Mouse (Mus musculus) heart, embryonic 14.5 days (tissue): ENCODE data around the gene Csf2. TPM values are rescaled to one million over a fixed set of nuclear protein-coding genes. Genes with fewer than 3 reads are reported as not detected.

Experiments
- ATAC-seq: fragments of 200-750 bp; cut with Nextera tagmentation; 2 replicates; pipeline ENCODE4 v1.8.0; 2017; ENCODE audit warnings: low read depth, moderate TSS enrichment; ENCODE audit not compliant: insufficient number of reproducible peaks, insufficient read depth, low FRiP score
- H3K27ac ChIP-seq, 2 experiments: fragments of 200-500 bp in 1 of 2; fragments of 300-500 bp in 1 of 2; sonication (generic) in 1 of 2; replicated peaks in 1 of 2; 2 replicates each; pipeline ENCODE4 v1.5.1; 2012 to 2014; ENCODE audit warnings: low read depth in 2 of 2, low read length in 2 of 2, control low read depth in 1 of 2, mild to moderate bottlenecking in 1 of 2, mixed read lengths in 1 of 2; ENCODE audit not compliant: control insufficient read depth in 1 of 2, insufficient read depth in 1 of 2
- H3K27me3 ChIP-seq: fragments of 300-500 bp; sonication (generic); 2 replicates; pipeline ENCODE4 v1.6.1; 2014; ENCODE audit warnings: mild to moderate bottlenecking, low read length, control low read depth; ENCODE audit not compliant: control insufficient read depth, insufficient read depth
- H3K36me3 ChIP-seq: fragments of 300-500 bp; sonication (generic); 2 replicates; pipeline ENCODE4 v1.6.1; 2014; ENCODE audit warnings: mild to moderate bottlenecking, control low read depth, low read length, mixed read lengths; ENCODE audit not compliant: control insufficient read depth, insufficient read depth
- H3K4me1 ChIP-seq, 2 experiments: fragments of 200-500 bp in 1 of 2; fragments of 300-500 bp in 1 of 2; sonication (generic) in 1 of 2; 2 replicates each; pipeline ENCODE4 v1.6.1; 2012 to 2014; ENCODE audit warnings: low read length in 2 of 2, control low read depth in 1 of 2, mixed read lengths in 1 of 2; ENCODE audit not compliant: control insufficient read depth in 2 of 2, insufficient read depth in 2 of 2
- H3K4me2 ChIP-seq: fragments of 300-500 bp; sonication (generic); 2 replicates; pipeline ENCODE4 v1.6.1; 2014; ENCODE audit warnings: mild to moderate bottlenecking, low read length
- H3K4me3 ChIP-seq, 2 experiments: fragments of 200-500 bp in 1 of 2; fragments of 300-500 bp in 1 of 2; sonication (generic) in 1 of 2; 2 replicates each; pipeline ENCODE4 v1.5.1; 2012 to 2014; ENCODE audit warnings: low read length in 2 of 2, mild to moderate bottlenecking in 2 of 2, control low read depth in 1 of 2, low read depth in 1 of 2, moderate library complexity in 1 of 2; ENCODE audit not compliant: control insufficient read depth in 1 of 2, insufficient read depth in 1 of 2
- H3K9ac ChIP-seq: fragments of 300-500 bp; sonication (generic); 2 replicates; pipeline ENCODE4 v1.6.1; 2014; ENCODE audit warnings: mild to moderate bottlenecking, low read length
- H3K9me3 ChIP-seq: fragments of 300-500 bp; sonication (generic); 2 replicates; pipeline ENCODE4 v1.6.1; 2016; ENCODE audit warnings: low read length, control low read depth; ENCODE audit not compliant: control insufficient read depth
- WGBS: fragments of 180-500 bp; shearing (Covaris S2); extraction: QIAGEN DNeasy Blood & Tissue Kit; methylation state at CpG from one replicate; pipeline ENCODE4 v1.1.7; 2014; 5-methylcytosine and 5-hydroxymethylcytosine counted together
- polyA plus RNA-seq: library from polyadenylated mRNA; unstranded; fragments of >200 nt; fragmentation: Nextera tagmentation; extraction: Ambion mirVana; gene quantifications from 2 replicates; pipeline ENCODE4 v1.2.1, GENCODE M21; 2014

The Csf2 gene
- polyA plus RNA-seq, 1 experiment from 2014 or later, result not detected

GRCm38 (mm10) chr11:54201287-54201773 is 48.1 kb downstream of the Csf2 start:
- H3K4me1 ChIP-seq, result no peaks in the 10 kb centered on the region
- no peak overlapping the region for H3K4me3 ChIP-seq
- no peak overlapping the region for H3K4me2 ChIP-seq
- no peaks in the 10 kb centered on the region for H3K9me3 ChIP-seq
- H3K36me3 ChIP-seq, result no peaks in the 10 kb centered on the region
- WGBS, result 47% methylated on average over 5 of the region's 5 CpGs
- H3K9ac ChIP-seq, result no peak overlapping the region
- H3K27me3 ChIP-seq, result no peaks in the 10 kb centered on the region
- no peak for ATAC-seq
- H3K27ac ChIP-seq, result no peak overlapping the region

Other genes with a start within 250 kb of the Csf2 start
- 0.26 and 1.3 TPM in 2 replicates for gene Slc22a4, start 221.6 kb downstream of the Csf2 start, polyA plus RNA-seq
- gene Pdlim4, start 180.7 kb downstream of the Csf2 start, polyA plus RNA-seq, result 11.5 and 14.6 TPM in 2 replicates
- gene P4ha2, start 149.6 kb downstream of the Csf2 start, polyA plus RNA-seq, result 40.3 and 40.6 TPM in 2 replicates
- not detected in 2 replicates for gene Il3, start 17.6 kb upstream of the Csf2 start, polyA plus RNA-seq
- 0.22 and 0.28 TPM in 2 replicates for gene Acsl6, start 54.1 kb upstream of the Csf2 start, polyA plus RNA-seq
- not detected in 2 replicates for gene Meikin, start 121.0 kb upstream of the Csf2 start, polyA plus RNA-seq
- gene Fnip1, start 188.5 kb upstream of the Csf2 start, polyA plus RNA-seq, result 9.9 and 11.0 TPM in 2 replicates